Mouse (Mus musculus): ENCODE data around the gene BC030867. TPM values are rescaled to one million over a fixed set of nuclear protein-coding genes. Genes with fewer than 3 reads are reported as not detected.

BC030867 gene
- polyA plus RNA-seq, 1 experiment from 2014 or later, result 18.7 TPM

DNA sequence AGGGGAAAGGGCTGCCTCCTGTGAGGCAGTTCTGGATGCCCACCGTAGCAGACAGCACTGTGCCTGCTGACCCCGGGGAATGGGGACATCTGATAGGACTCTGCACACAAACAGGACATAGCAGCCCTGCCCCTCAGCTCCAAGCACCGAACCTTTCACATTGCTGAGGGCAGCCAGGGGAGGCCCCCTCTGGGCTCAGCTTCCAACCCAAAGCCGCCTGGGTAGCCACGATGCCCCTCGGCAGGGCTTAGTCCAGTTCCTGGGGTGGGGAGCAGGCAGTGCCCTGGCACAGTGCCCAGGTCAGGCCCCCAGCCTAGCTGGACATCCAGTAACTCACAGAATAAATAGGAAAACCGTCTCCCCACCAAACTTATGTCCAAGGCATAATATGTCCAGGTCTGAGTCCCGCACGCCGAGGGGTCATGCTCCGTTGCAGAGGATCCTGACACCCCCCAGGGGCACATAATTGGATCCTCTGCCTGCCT is 42.4 kb downstream of the BC030867 start:
- ATAC-seq (ENCODE audit: low read depth), result no peak
- H3K9ac ChIP-seq (ENCODE audit: low read length), result no peak overlapping the region
- H3K27ac ChIP-seq (ENCODE audit: low read length), result no peak overlapping the region
- no peak overlapping the region for H3K4me2 ChIP-seq (ENCODE audit: low read depth, low read length)
- WGBS, result 74% methylated on average over 11 of the region's 11 CpGs
- H3K4me1 ChIP-seq (replicated peaks; ENCODE audit: control insufficient read depth, insufficient read depth, low read length), result peaks cover 16% of the 10 kb centered on the region
- peaks cover 31% of the 10 kb centered on the region for H3K36me3 ChIP-seq (ENCODE audit: control insufficient read depth, insufficient read depth, low read length)
- no peaks in the 10 kb centered on the region for H3K27me3 ChIP-seq (ENCODE audit: control insufficient read depth, insufficient read depth, low read depth, low read length)
- no peak overlapping the region for H3K4me3 ChIP-seq (ENCODE audit: low read length)
- H3K9me3 ChIP-seq (ENCODE audit: control insufficient read depth, low read length), result no peaks in the 10 kb centered on the region

DNA sequence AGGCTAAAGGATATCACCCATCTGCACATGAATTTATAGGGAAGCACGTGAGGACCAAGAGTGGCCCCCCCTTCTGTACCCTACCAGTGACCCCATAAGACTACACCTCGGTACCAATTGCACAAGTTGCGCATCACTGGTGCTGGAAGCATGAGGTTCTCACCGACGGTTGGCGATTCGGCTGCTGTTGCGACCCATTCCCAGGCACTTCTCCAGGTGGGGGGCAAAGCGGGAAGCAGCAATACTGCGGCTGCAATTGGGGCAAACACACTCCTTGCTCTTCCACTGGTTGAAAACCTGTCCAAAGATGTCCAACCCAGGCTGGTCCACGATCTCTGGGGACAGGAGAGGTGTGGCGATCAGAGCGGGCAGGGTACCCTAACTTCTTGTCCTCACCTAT is 45.3 kb downstream of the BC030867 start:
- Histone ChIP-seq H3K9ac (ENCODE audit: low read length) (no peak overlapping the region), H3K4me3 (ENCODE audit: low read length) (no peak overlapping the region)

DNA sequence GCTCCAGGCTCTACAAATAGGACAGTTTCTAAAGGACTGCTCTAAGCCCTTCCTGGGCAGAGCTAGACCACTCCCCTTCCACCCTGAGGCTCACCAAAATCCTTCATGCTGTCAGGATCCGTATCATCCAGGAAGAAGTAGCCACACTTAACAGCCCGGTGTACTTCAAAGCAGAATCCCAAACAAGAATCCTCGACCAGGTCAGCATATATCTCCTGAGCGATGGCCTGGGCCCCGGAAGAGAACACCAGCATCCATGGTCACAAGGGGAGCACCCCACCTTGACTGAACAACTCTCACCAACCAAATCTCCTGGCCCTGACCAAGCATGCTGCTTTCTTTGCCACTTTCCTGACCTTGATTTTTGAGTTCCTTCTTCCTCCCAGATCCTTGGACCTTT is 45.7 kb downstream of the BC030867 start:
- peaks cover 27% of the 10 kb centered on the region for H3K36me3 ChIP-seq (ENCODE audit: control insufficient read depth, insufficient read depth, low read length)
- H3K9ac ChIP-seq (ENCODE audit: low read length), result peak overlapping the region; percentile 90
- WGBS, result 59% methylated on average over 5 of the region's 5 CpGs

More for the DNA sequence above, 45.3 kb downstream of the BC030867 start:
- no peak overlapping the region for H3K27ac ChIP-seq (ENCODE audit: low read length)
- H3K9me3 ChIP-seq (ENCODE audit: control insufficient read depth, low read length), result no peaks in the 10 kb centered on the region
- no peaks in the 10 kb centered on the region for H3K27me3 ChIP-seq (ENCODE audit: control insufficient read depth, insufficient read depth, low read depth, low read length)
- peaks cover 18% of the 10 kb centered on the region for H3K4me1 ChIP-seq (replicated peaks; ENCODE audit: control insufficient read depth, insufficient read depth, low read length)
- WGBS, result 89% methylated on average over 13 of the region's 13 CpGs
- no peak overlapping the region for H3K4me2 ChIP-seq (ENCODE audit: low read depth, low read length)
- peaks cover 27% of the 10 kb centered on the region for H3K36me3 ChIP-seq (ENCODE audit: control insufficient read depth, insufficient read depth, low read length)
- no peak for ATAC-seq (ENCODE audit: low read depth)

DNA sequence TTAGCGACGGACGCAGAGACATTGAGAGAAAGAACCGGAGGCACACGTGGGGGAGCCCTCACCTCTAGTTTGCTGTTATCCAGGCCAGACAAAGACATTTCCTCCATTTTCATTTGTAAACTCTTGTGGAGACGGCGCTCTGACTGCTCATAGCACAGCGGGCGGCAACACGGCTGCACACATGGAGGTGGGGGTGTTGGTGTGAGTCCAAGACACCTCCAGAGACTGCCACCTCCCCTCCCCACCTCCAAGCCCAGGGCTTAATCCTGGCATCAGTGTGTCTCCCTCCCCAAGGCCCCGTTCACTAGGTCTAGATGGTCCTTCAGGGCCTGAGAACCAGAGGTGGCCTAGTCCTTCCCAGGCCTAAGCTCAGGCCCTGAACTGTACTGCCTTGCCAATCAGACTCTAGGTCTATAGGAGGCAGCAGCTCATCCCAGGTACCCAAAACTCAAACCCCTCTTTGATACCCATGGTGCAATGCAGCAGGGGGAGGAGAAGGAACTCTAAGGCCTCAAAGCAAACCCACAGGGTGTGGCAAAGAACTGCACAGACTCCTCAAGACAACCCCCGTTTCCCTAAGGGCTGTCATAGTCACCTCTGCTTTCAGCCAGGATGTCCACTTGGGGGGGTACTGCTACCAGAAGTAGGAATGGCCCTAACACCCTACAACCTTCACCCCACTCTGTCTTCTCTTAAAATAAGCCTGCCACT is 46.4 kb downstream of the BC030867 start:
- H3K4me2 ChIP-seq (ENCODE audit: low read depth, low read length), result peak overlapping the region; percentile 56
- 50% methylated on average over 12 of the region's 12 CpGs for WGBS
- no peaks in the 10 kb centered on the region for H3K9me3 ChIP-seq (ENCODE audit: control insufficient read depth, low read length)
- no peaks in the 10 kb centered on the region for H3K27me3 ChIP-seq (ENCODE audit: control insufficient read depth, insufficient read depth, low read depth, low read length)
- no peak for ATAC-seq (ENCODE audit: low read depth)
- H3K4me3 ChIP-seq (ENCODE audit: low read length), result peak overlapping the region; percentile 79
- peaks cover 18% of the 10 kb centered on the region for H3K4me1 ChIP-seq (replicated peaks; ENCODE audit: control insufficient read depth, insufficient read depth, low read length)
- H3K27ac ChIP-seq (ENCODE audit: low read length), result peak overlapping the region; percentile 99
- peak overlapping the region; percentile 90 for H3K9ac ChIP-seq (ENCODE audit: low read length)
- H3K36me3 ChIP-seq (ENCODE audit: control insufficient read depth, insufficient read depth, low read length), result peaks cover 27% of the 10 kb centered on the region

More for the DNA sequence above, 45.7 kb downstream of the BC030867 start:
- Histone ChIP-seq H3K4me2 (ENCODE audit: low read depth, low read length) (peak overlapping the region; percentile 56), H3K27ac (ENCODE audit: low read length) (peak overlapping the region; percentile 99), H3K4me1 (replicated peaks; ENCODE audit: control insufficient read depth, insufficient read depth, low read length) (peaks cover 18% of the 10 kb centered on the region), H3K4me3 (ENCODE audit: low read length) (peak overlapping the region; percentile 79), H3K27me3 (ENCODE audit: control insufficient read depth, insufficient read depth, low read depth, low read length) (no peaks in the 10 kb centered on the region), H3K9me3 (ENCODE audit: control insufficient read depth, low read length) (no peaks in the 10 kb centered on the region)
- ATAC-seq (ENCODE audit: low read depth), result no peak

DNA sequence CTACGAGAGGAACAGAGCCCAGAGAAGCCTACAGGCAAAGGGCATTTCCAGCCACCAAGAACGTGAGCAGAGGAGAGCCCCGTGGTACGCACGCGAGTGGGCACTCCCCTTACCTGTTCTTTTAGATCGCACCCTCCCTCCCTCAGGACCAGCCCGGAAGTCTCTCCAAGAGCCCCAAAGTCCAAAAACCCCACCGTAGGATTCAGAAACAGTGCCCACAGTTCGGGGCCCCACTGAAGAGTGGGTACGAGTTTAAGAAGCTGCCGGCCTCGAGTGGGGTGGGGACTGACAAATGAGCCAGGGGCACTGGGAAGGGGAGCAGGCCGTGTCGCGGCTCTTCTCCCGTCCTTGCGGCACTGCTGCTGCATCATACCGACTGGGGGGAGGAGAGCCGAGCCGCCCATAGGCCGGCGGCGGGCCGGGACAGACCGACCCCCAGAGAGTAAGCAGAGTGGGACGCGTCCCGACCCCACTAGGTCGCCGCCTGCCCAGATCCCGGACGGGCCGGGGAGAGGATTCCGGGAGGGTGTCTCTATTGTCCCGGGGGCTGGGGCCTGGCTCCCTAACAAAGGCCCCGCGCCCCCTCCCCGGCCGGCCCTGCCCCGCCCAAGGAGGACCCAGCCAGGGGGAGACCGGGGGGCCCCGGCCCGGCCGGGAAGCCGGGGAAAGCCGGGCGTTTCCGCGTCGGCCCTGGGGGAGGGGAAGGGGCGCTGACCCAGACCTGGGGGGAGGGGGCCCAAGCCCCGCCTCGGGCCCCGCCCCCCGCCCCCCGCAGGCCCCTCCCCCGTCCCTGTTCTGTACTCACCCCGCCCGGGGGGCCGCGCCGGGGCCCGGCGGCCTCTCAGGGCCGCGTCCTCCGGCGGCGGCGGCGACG is 47.2 kb downstream of the BC030867 start:
- Histone ChIP-seq H3K36me3 (ENCODE audit: control insufficient read depth, insufficient read depth, low read length) (peaks cover 23% of the 10 kb centered on the region), H3K9me3 (ENCODE audit: control insufficient read depth, low read length) (no peaks in the 10 kb centered on the region), H3K4me3 (ENCODE audit: low read length) (peak overlapping the region; percentile 79), H3K27ac (ENCODE audit: low read length) (peak overlapping the region; percentile 99), H3K27me3 (ENCODE audit: control insufficient read depth, insufficient read depth, low read depth, low read length) (no peaks in the 10 kb centered on the region), H3K4me1 (replicated peaks; ENCODE audit: control insufficient read depth, insufficient read depth, low read length) (peaks cover 18% of the 10 kb centered on the region), H3K9ac (ENCODE audit: low read length) (peak overlapping the region; percentile 90), H3K4me2 (ENCODE audit: low read depth, low read length) (peak overlapping the region; percentile 56)
- WGBS, result 1% methylated on average over 19 of the region's 73 CpGs
- ATAC-seq (ENCODE audit: low read depth), result peak; percentile 41; the same call in 1 of the 2 replicates

DNA sequence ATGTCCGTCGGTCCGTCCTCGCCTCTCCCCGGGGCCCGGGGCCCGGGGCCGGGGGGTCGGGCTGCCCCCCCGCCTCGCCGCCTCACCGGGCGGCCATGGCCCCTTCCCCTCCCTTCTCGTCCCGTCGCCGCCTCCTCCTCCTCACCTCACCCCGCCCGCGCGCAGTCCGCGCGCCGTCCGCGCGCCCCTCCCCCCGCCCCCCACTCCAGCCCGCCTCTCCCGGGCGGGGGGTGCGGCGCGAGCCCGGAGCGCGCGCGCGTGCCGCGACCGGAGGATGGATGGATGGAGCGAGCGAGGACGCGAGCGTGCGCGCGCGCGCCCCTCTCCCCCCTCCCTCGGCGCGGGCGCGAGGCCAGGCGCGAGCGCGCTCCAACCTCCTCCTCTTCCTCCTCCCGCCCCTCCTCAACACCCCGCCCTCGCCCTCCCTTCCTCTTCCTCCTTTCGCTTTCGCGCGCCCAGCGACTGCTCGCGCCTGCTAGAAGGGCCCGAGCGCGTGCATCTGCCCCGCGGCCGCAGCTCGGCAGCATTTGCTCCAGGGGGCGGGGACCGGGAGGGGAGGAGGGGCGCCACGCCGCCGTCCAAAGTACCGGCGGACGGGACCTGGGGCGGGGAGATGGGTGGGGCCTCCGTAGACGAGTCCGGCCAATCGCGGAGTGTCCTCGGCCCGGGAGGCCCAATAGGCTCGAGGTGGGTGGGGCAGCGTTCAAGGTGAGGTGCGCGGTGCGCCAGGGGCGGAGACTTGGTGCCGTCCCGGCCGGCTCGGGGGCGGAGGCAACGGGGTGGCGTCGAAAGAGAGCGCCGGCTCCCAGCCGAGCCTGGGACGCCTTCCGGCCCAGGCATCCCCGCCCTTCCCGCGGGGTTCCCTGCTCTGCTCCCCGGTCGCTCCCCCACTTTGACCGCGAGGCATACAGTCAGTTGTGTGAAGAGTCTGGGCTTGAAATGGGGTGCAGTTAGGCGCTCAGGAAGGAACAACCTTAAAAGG is 48.1 kb downstream of the BC030867 start, which contains the start of gene Atxn7l3:
Gene Atxn7l3 (minus strand): TSS at position 141 of the 982 bp plus-strand sequence.
- Histone ChIP-seq H3K27ac (ENCODE audit: low read length) (peak within 1 kb of the TSS; percentile 99), H3K4me1 (replicated peaks; ENCODE audit: control insufficient read depth, insufficient read depth, low read length) (peaks cover 18% of the 10 kb centered on the region), H3K4me3 (ENCODE audit: low read length) (peak within 1 kb of the TSS; percentile 79), H3K4me2 (ENCODE audit: low read depth, low read length) (peak within 1 kb of the TSS; percentile 89), H3K36me3 (ENCODE audit: control insufficient read depth, insufficient read depth, low read length) (peaks cover 14% of the 10 kb centered on the region), H3K9ac (ENCODE audit: low read length) (peak within 1 kb of the TSS; percentile 90), H3K27me3 (ENCODE audit: control insufficient read depth, insufficient read depth, low read depth, low read length) (no peaks in the 10 kb centered on the region), H3K9me3 (ENCODE audit: control insufficient read depth, low read length) (no peaks in the 10 kb centered on the region)
- 0% methylated on average over 40 of the region's 125 CpGs for WGBS
- ATAC-seq (ENCODE audit: low read depth), result peak; percentile 95

DNA sequence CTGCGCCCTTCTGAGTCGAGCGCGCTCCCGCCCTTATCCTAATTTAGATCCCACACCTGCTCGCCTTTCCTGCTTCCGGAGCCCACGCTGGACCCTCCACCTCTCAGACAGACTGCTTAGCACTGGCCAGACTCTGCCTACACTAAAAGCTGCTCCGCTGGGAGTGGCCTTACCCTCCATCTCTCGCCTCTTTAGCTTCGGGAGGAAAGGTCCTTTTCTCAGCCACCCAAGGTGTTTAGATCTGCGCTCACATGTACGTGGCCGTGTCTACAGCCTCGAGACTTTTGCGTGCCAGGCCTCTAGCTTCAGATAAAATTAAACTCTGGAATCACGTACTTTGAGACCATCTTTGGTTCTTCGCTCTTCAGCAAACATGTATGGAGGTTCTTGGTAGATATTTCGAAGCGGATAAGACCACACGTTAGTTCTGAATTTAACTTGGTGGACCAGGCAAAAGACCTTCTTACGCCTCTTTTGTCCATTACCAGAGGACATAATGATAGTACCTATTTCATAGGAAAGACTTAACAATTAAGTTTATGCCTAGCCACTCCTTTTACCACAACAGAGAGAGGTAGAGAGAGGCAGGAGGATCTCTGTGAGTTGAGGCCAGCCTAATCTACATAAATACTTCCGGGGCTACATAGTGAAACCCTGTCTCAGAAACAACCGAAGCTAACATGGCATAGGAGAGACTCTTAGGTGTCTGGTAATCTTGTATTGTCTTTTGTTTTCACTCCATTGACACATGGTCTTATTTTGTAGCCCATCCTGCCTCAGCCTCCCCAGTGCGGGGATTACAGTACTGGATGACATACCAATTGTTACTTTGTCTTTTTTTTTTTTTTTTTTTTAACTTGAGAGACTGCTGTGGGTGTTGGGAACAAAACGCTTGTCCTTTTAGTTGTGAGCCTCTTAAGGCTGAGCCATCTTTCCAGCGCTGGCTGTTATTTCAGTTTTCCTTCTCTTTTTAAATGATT is 49.2 kb downstream of the BC030867 start:
- 21% methylated on average over 27 of the region's 27 CpGs for WGBS
- Histone ChIP-seq H3K4me2 (ENCODE audit: low read depth, low read length) (peak overlapping the region; percentile 89), H3K27me3 (ENCODE audit: control insufficient read depth, insufficient read depth, low read depth, low read length) (no peaks in the 10 kb centered on the region), H3K36me3 (ENCODE audit: control insufficient read depth, insufficient read depth, low read length) (peaks cover 3% of the 10 kb centered on the region), H3K4me1 (replicated peaks; ENCODE audit: control insufficient read depth, insufficient read depth, low read length) (peaks cover 18% of the 10 kb centered on the region), H3K9me3 (ENCODE audit: control insufficient read depth, low read length) (no peaks in the 10 kb centered on the region), H3K27ac (ENCODE audit: low read length) (peak overlapping the region; percentile 95), H3K4me3 (ENCODE audit: low read length) (peak overlapping the region; percentile 79), H3K9ac (ENCODE audit: low read length) (peak overlapping the region; percentile 84)
- peak; percentile 20 for ATAC-seq (ENCODE audit: low read depth)

DNA sequence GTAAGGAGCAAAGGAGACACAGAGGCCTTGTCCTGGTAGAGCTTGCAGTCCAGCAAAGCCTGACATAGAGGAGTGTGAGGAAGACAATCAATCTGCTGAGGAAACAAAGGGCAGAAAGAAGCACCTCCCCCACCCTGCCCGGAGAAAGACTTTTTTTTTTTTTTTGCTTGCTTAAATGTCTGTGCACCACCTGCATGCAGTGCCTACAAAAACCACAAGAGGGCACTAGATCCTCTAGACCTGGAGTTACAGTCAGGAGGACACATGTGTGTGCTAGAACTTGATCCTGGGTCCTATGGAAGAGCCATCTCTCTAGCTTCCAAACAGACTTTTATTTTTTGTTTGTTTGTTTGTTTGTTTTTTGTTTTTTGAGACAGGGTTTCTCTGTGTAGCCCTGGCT is 51.2 kb downstream of the BC030867 start:
- H3K27ac ChIP-seq (ENCODE audit: low read length), result no peak overlapping the region
- no peaks in the 10 kb centered on the region for H3K9me3 ChIP-seq (ENCODE audit: control insufficient read depth, low read length)
- H3K9ac ChIP-seq (ENCODE audit: low read length), result no peak overlapping the region
- H3K4me3 ChIP-seq (ENCODE audit: low read length), result no peak overlapping the region
- peaks cover 13% of the 10 kb centered on the region for H3K4me1 ChIP-seq (replicated peaks; ENCODE audit: control insufficient read depth, insufficient read depth, low read length)
- no peak for ATAC-seq (ENCODE audit: low read depth)
- WGBS, result 14% methylated on average over 1 of the region's 1 CpGs
- no peaks in the 10 kb centered on the region for H3K36me3 ChIP-seq (ENCODE audit: control insufficient read depth, insufficient read depth, low read length)
- no peaks in the 10 kb centered on the region for H3K27me3 ChIP-seq (ENCODE audit: control insufficient read depth, insufficient read depth, low read depth, low read length)
- H3K4me2 ChIP-seq (ENCODE audit: low read depth, low read length), result no peak overlapping the region
